Mouse (Mus musculus) regulatory T cell (primary cell): ENCODE data around the gene Gm15155.
"Not testable (repeated sequence)": the region's sequence is repeated elsewhere in the genome, so short reads cannot be mapped to it uniquely, and the experiment has no call there.

Experiments used
- in situ Hi-C: fragments of 300-600 bp; cut with MboI, MseI; formaldehyde crosslinking; loops from one replicate; pipeline ENCODE4 v1.15.1; 2025; ENCODE audit warnings: high pct_unique_total_duplicates

Gm15155 gene

GRCm38 (mm10) chrX:156009756-156010155 lies 385.2 kb downstream of the Gm15155 start:
- in situ Hi-C loops = no loop called here

- in situ Hi-C loops = no loop called here
These were observed 531.2 kb downstream of the Gm15155 start for GRCm38 (mm10) chrX:156155776-156156175.

- in situ Hi-C loops = no loop called here
These were observed 547.0 kb downstream of the Gm15155 start for GRCm38 (mm10) chrX:156171587-156171986.

DNA sequence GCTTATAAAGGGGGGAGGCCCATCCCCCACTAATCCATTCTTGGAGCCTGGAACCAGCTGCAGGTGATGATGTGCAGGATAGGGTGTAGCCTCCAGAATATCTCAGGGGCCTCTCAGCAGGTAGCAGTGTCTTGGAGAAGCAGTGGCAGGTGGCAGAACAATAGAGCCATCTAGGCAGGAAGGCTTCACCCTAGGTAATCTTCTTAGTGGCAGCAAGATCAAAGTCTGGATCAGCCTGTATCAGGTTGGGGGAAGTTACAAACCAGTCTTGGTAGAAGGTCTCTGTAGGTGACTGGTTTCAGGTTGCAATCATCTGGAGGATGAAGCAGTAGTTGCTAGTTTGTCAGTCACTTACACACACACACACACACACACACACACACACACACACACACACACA lies 679.3 kb downstream of the Gm15155 start:
- in situ Hi-C loops = not testable (repeated sequence)
